9 mouse cellular contexts compared by ENCODE assay signal in genomic region chr13:52879918-52880317, GRCm38 (mm10). TPM values are rescaled to one million over a fixed set of nuclear protein-coding genes. Genes with fewer than 3 reads are reported as not detected.
DNase-seq lines count a peak whose midpoint lies in the region; ATAC-seq and TF ChIP-seq lines count a peak whose summit lies in the region.
"Had no signal": no experiment of that assay in that cellular context is flagged by ENCODE, and none has a peak within 500 bp of the region (broad histone marks: within the 10 kb centered on the region; RNA-seq: fewer than 3 reads in every experiment).

No protein-coding gene starts in this region.

- H3K27ac ChIP-seq in forebrain, embryonic 13.5 days = peak overlapping the region; percentile 68
- no peak overlapping the region for H3K27ac ChIP-seq in forebrain, embryonic 11.5 days (ENCODE audit: low read depth, low read length)
- peak overlapping the region; percentile 7 for H3K27ac ChIP-seq in limb, embryonic 10.5 days
- H3K27ac ChIP-seq in liver, embryonic 11.5 days (ENCODE audit: low read depth, low read length) = no peak overlapping the region

- H3K4me1 ChIP-seq in forebrain, embryonic 13.5 days = peaks cover 33% of the 10 kb centered on the region
- H3K4me1 ChIP-seq in forebrain, embryonic 11.5 days (replicated peaks; ENCODE audit: control insufficient read depth, insufficient read depth, low read length) = no peaks in the 10 kb centered on the region
- peaks cover 27% of the 10 kb centered on the region for H3K4me1 ChIP-seq in limb, embryonic 10.5 days
- no peaks in the 10 kb centered on the region for H3K4me1 ChIP-seq in liver, embryonic 11.5 days (replicated peaks; ENCODE audit: control insufficient read depth, insufficient read depth, low read length)

- no peaks in the 10 kb centered on the region for H3K9me3 ChIP-seq in forebrain, embryonic 13.5 days (replicated peaks)
- H3K9me3 ChIP-seq in forebrain, embryonic 11.5 days (ENCODE audit: control insufficient read depth, low read length) = no peaks in the 10 kb centered on the region
- H3K9me3 ChIP-seq in limb, embryonic 10.5 days (replicated peaks) = no peaks in the 10 kb centered on the region
- no peaks in the 10 kb centered on the region for H3K9me3 ChIP-seq in liver, embryonic 11.5 days (ENCODE audit: control insufficient read depth, low read length)

- peak; percentile 72 for ATAC-seq in forebrain, embryonic 13.5 days
- ATAC-seq in forebrain, embryonic 11.5 days (replicated peaks; ENCODE audit: low FRiP score) = no peak
- ATAC-seq in Patski = peak; percentile 82
- no peak for ATAC-seq in liver, embryonic 11.5 days (replicated peaks; ENCODE audit: low FRiP score)

- CTCF ChIA-PET in Patski (lab: Charles Lee) = interaction anchor here (0.6 to 1.4 kb wide), 4 partner anchors 11 to 102 kb away, joined by 3 to 4 read pairs (median 3); partner anchors contain the start of gene Nfil3

- in situ Hi-C loops in Patski (cut with MboI; ENCODE audit: low pct_unique_long_range_greater_than_20kb) = no loop called here

- H3K36me3 ChIP-seq in forebrain, embryonic 13.5 days (ENCODE audit: poor library complexity, severe bottlenecking) = no peaks in the 10 kb centered on the region
- H3K36me3 ChIP-seq in forebrain, embryonic 11.5 days (ENCODE audit: control insufficient read depth, insufficient read depth, low read length) = no peaks in the 10 kb centered on the region
- H3K36me3 ChIP-seq in limb, embryonic 10.5 days = no peaks in the 10 kb centered on the region
- no peaks in the 10 kb centered on the region for H3K36me3 ChIP-seq in liver, embryonic 11.5 days (ENCODE audit: control insufficient read depth, insufficient read depth, low read length)

- no peaks in the 10 kb centered on the region for H3K27me3 ChIP-seq in forebrain, embryonic 13.5 days
- no peaks in the 10 kb centered on the region for H3K27me3 ChIP-seq in forebrain, embryonic 11.5 days (ENCODE audit: control insufficient read depth, insufficient read depth, low read length)
- no peaks in the 10 kb centered on the region for H3K27me3 ChIP-seq in Patski
- no peaks in the 10 kb centered on the region for H3K27me3 ChIP-seq in limb, embryonic 10.5 days (ENCODE audit: low read depth, poor library complexity, severe bottlenecking)
- H3K27me3 ChIP-seq in liver, embryonic 11.5 days (replicated peaks; ENCODE audit: control insufficient read depth, insufficient read depth, low read length) = no peaks in the 10 kb centered on the region

- DNase-seq in forebrain, embryonic 11.5 days (ENCODE audit: low spot score) = no peak
- DNase-seq in Patski (ENCODE audit: low read depth, low spot score) = peak; percentile 63
- peak; percentile 59 to 74 for DNase-seq in gastrocnemius, adult 8-10 months (ENCODE audit: low spot score in 2 of 2)
- DNase-seq in limb, embryonic 10.5 days (ENCODE audit: low spot score) = no peak
- no peak for DNase-seq in liver, embryonic 11.5 days (ENCODE audit: low spot score)
- DNase-seq in kidney, postnatal 4 days = no peak
- no peak for DNase-seq in layer of hippocampus, adult 8-10 months (ENCODE audit: low spot score in 2 of 2)
- DNase-seq: liver had no signal

- WGBS in forebrain, embryonic 13.5 days = 28% methylated on average over 12 of the region's 12 CpGs
- WGBS in forebrain, embryonic 11.5 days = 39% methylated on average over 12 of the region's 12 CpGs
- WGBS in limb, embryonic 10.5 days = 60% methylated on average over 12 of the region's 12 CpGs
- 76% methylated on average over 12 of the region's 12 CpGs for WGBS in liver, embryonic 11.5 days

- peak overlapping the region; percentile 38; the same call in 1 of the 2 replicates for H3K9ac ChIP-seq in forebrain, embryonic 13.5 days
- no peak overlapping the region for H3K9ac ChIP-seq in forebrain, embryonic 11.5 days (ENCODE audit: low read length)
- H3K9ac ChIP-seq in liver, embryonic 11.5 days (ENCODE audit: low read depth, low read length) = no peak overlapping the region

- POLR2A ChIA-PET in Patski (lab: Charles Lee) = interaction anchor here (0.6 to 1.4 kb wide), 4 partner anchors 11 to 1062 kb away, joined by 3 to 6 read pairs (median 3); no protein-coding TSS in a partner anchor

- H3K4me2 ChIP-seq in forebrain, embryonic 13.5 days = no peak overlapping the region
- H3K4me2 ChIP-seq in forebrain, embryonic 11.5 days (ENCODE audit: low read depth, low read length, severe bottlenecking) = no peak overlapping the region
- no peak overlapping the region for H3K4me2 ChIP-seq in liver, embryonic 11.5 days

- no peak for TF ChIP-seq CTCF in Patski (IDR thresholded peaks at IDR 0.05)

- H3K4me3 ChIP-seq in forebrain, embryonic 13.5 days = no peak overlapping the region
- no peak overlapping the region for H3K4me3 ChIP-seq in forebrain, embryonic 11.5 days (ENCODE audit: low read depth, low read length)
- no peak overlapping the region for H3K4me3 ChIP-seq in limb, embryonic 10.5 days
- H3K4me3 ChIP-seq in liver, embryonic 11.5 days (ENCODE audit: low read depth, low read length) = no peak overlapping the region

RNA-seq across cellular contexts. Expression of gene Auh, which starts 49.6 kb away (rescaled TPM):
- polyA plus RNA-seq in forebrain, embryonic 13.5 days (2015; fragmentation: Nextera tagmentation; extraction: Ambion mirVana) = 48.1 and 51.3 TPM in 2 replicates
- polyA plus RNA-seq in forebrain, embryonic 11.5 days (2014; fragmentation: Nextera tagmentation; extraction: Ambion mirVana) = 33.3 and 33.7 TPM in 2 replicates
- polyA plus RNA-seq in Patski (2021) = 74.2 TPM
- 10 to 100 TPM; 75.2 to 88.9 (median 78.6) TPM for total RNA-seq in gastrocnemius, adult 8-10 months (2022)
- polyA plus RNA-seq in limb, embryonic 10.5 days (2016; fragmentation: Nextera tagmentation; extraction: Ambion mirVana) = 34.2 and 35.0 TPM in 2 replicates
- polyA plus RNA-seq in liver, embryonic 11.5 days (2014; fragmentation: Nextera tagmentation; extraction: Ambion mirVana) = 35.4 and 36.4 TPM in 2 replicates
- total RNA-seq in layer of hippocampus, adult 8-10 months (2022) = 100 to 1,000 TPM; 103 to 112 (median 107) TPM

Comparison
In these comparisons a context has a peak if more than half of its experiments do, and no peak if none do; other contexts are left out.
1. ATAC-seq: peak in forebrain, embryonic 13.5 days (single experiment) and Patski (single experiment); none in forebrain, embryonic 11.5 days (single experiment) and liver, embryonic 11.5 days (single experiment).
2. H3K27ac ChIP-seq: peak in forebrain, embryonic 13.5 days (single experiment) and limb, embryonic 10.5 days (single experiment); none in forebrain, embryonic 11.5 days (single experiment) and liver, embryonic 11.5 days (single experiment).
3. DNase-seq: peak in Patski (single experiment) and gastrocnemius, adult 8-10 months (2 of 2); none in forebrain, embryonic 11.5 days (single experiment), limb, embryonic 10.5 days (single experiment), liver, embryonic 11.5 days (single experiment), kidney, postnatal 4 days (0 of 2) and layer of hippocampus, adult 8-10 months (0 of 2).